In the genomic region with DNA sequence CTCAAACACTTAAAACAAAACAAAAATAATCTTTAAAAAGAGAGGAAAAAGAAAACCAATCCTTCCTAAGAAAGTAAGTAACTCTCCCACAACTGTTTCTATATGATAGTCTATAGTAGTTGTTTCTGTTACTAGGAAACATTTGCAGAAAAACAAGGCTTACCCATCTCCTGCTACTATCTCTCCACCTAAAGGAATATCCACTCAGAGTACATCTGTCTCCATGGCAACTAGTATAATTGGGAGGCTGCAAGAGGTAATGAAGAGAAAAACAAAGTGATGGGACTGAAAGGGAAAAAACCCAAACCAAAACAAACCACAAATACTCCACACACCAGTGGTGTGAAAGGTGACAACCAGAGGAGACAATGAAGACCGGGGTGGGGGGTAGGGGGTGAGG, we compare ENCODE assay signal across 30 mouse cellular contexts. TPM values are rescaled to one million over a fixed set of nuclear protein-coding genes. Genes with fewer than 3 reads are reported as not detected.
DNase-seq lines count a peak whose midpoint lies in the region; ATAC-seq and TF ChIP-seq lines count a peak whose summit lies in the region.
"Had no signal": no experiment of that assay in that cellular context is flagged by ENCODE, and none has a peak within 500 bp of the region (broad histone marks: within the 10 kb centered on the region; RNA-seq: fewer than 3 reads in every experiment).

No protein-coding gene starts in this region.

- no peak for DNase-seq in forebrain, postnatal 0 days
- DNase-seq in forebrain, embryonic 10.5 days (ENCODE audit: extremely low spot score, low spot score), result no peak
- peak; percentile 66 for DNase-seq in midbrain, embryonic 14.5 days
- DNase-seq in midbrain, embryonic 10.5 days (ENCODE audit: low spot score), result no peak
- DNase-seq in hindbrain, postnatal 0 days (ENCODE audit: low spot score), result peak; percentile 53
- DNase-seq in urinary bladder, postnatal 14 days (ENCODE audit: low spot score), result no peak
- no peak for DNase-seq in cerebellum, adult 9-10 months
- DNase-seq: adrenal gland, postnatal 14 days; cerebellum, adult 2 months; cerebellum, postnatal 25 days; gastrocnemius, postnatal 10 days; heart, postnatal 10 days; kidney, adult 8-10 months; kidney, postnatal 4 days; left cerebral cortex, postnatal 4 days; lung, adult 18-20 months; lung, postnatal 4 days; right cerebral cortex, postnatal 4 days; thymus, adult 18-20 months; thymus, postnatal 25 days had no signal

- no peaks in the 10 kb centered on the region for H3K4me1 ChIP-seq in forebrain, postnatal 0 days (ENCODE audit: insufficient read depth)
- peaks cover 32% of the 10 kb centered on the region for H3K4me1 ChIP-seq in forebrain, embryonic 10.5 days
- peaks cover 6% of the 10 kb centered on the region; the same call in 1 of the 2 replicates for H3K4me1 ChIP-seq in midbrain, embryonic 14.5 days (ENCODE audit: control insufficient read depth, insufficient read depth, low read length)
- peaks cover 25% of the 10 kb centered on the region for H3K4me1 ChIP-seq in midbrain, embryonic 10.5 days
- H3K4me1 ChIP-seq in hindbrain, postnatal 0 days (ENCODE audit: insufficient read depth, low read length), result no peaks in the 10 kb centered on the region
- H3K4me1 ChIP-seq: heart, embryonic 13.5 days; intestine, embryonic 15.5 days; liver, embryonic 12.5 days; megakaryocyte, embryonic 14.5 days had no signal

- no peaks in the 10 kb centered on the region for H3K36me3 ChIP-seq in forebrain, postnatal 0 days (ENCODE audit: insufficient read depth)
- no peaks in the 10 kb centered on the region for H3K36me3 ChIP-seq in forebrain, embryonic 10.5 days (replicated peaks)
- H3K36me3 ChIP-seq in midbrain, embryonic 14.5 days (ENCODE audit: control insufficient read depth, insufficient read depth, low read length), result no peaks in the 10 kb centered on the region
- H3K36me3 ChIP-seq in midbrain, embryonic 10.5 days, result no peaks in the 10 kb centered on the region
- H3K36me3 ChIP-seq in hindbrain, postnatal 0 days (ENCODE audit: insufficient read depth, low read length), result no peaks in the 10 kb centered on the region
- H3K36me3 ChIP-seq: embryonic facial prominence, embryonic 10.5 days; embryonic facial prominence, embryonic 15.5 days; heart, embryonic 13.5 days; intestine, embryonic 15.5 days; liver, embryonic 12.5 days had no signal

- no peak for TF ChIP-seq CTCF in forebrain, postnatal 0 days (IDR thresholded peaks at IDR 0.05; ENCODE audit: low read depth)
- no peak for TF ChIP-seq CTCF in hindbrain, postnatal 0 days (IDR thresholded peaks at IDR 0.05; ENCODE audit: low read depth)

- 17% methylated on average over 1 of the region's 1 CpGs for WGBS in forebrain, postnatal 0 days
- WGBS in forebrain, embryonic 10.5 days, result 27% methylated on average over 1 of the region's 1 CpGs
- WGBS in midbrain, embryonic 14.5 days, result 23% methylated on average over 1 of the region's 1 CpGs
- WGBS in midbrain, embryonic 10.5 days, result 0% methylated on average over 1 of the region's 1 CpGs
- WGBS in hindbrain, postnatal 0 days, result 0% methylated on average over 1 of the region's 1 CpGs

- no peaks in the 10 kb centered on the region for H3K9me3 ChIP-seq in forebrain, postnatal 0 days (ENCODE audit: low read length)
- no peaks in the 10 kb centered on the region for H3K9me3 ChIP-seq in forebrain, embryonic 10.5 days
- no peaks in the 10 kb centered on the region for H3K9me3 ChIP-seq in midbrain, embryonic 14.5 days (ENCODE audit: control insufficient read depth, low read length)
- no peaks in the 10 kb centered on the region for H3K9me3 ChIP-seq in midbrain, embryonic 10.5 days (replicated peaks)
- H3K9me3 ChIP-seq in hindbrain, postnatal 0 days (ENCODE audit: low read length), result no peaks in the 10 kb centered on the region
- H3K9me3 ChIP-seq: embryonic facial prominence, embryonic 10.5 days; embryonic facial prominence, embryonic 15.5 days; heart, embryonic 13.5 days; intestine, embryonic 15.5 days; liver, embryonic 12.5 days had no signal

- no peak overlapping the region for H3K4me3 ChIP-seq in forebrain, postnatal 0 days (ENCODE audit: low read depth, low read length)
- H3K4me3 ChIP-seq in forebrain, embryonic 10.5 days, result no peak overlapping the region
- no peak overlapping the region for H3K4me3 ChIP-seq in midbrain, embryonic 14.5 days (replicated peaks; ENCODE audit: low read depth, low read length)
- H3K4me3 ChIP-seq in midbrain, embryonic 10.5 days, result no peak overlapping the region
- H3K4me3 ChIP-seq in hindbrain, postnatal 0 days (ENCODE audit: low read length), result no peak overlapping the region
- H3K4me3 ChIP-seq: embryonic facial prominence, embryonic 10.5 days; embryonic facial prominence, embryonic 15.5 days; heart, embryonic 13.5 days; intestine, embryonic 15.5 days; liver, embryonic 12.5 days; megakaryocyte, embryonic 14.5 days had no signal

- H3K27me3 ChIP-seq in forebrain, postnatal 0 days (ENCODE audit: insufficient read depth, low read length), result no peaks in the 10 kb centered on the region
- no peaks in the 10 kb centered on the region for H3K27me3 ChIP-seq in forebrain, embryonic 10.5 days (ENCODE audit: poor library complexity, severe bottlenecking)
- no peaks in the 10 kb centered on the region for H3K27me3 ChIP-seq in midbrain, embryonic 14.5 days (ENCODE audit: control insufficient read depth, insufficient read depth, low read length)
- no peaks in the 10 kb centered on the region for H3K27me3 ChIP-seq in midbrain, embryonic 10.5 days (ENCODE audit: low read depth, poor library complexity, severe bottlenecking)
- no peaks in the 10 kb centered on the region for H3K27me3 ChIP-seq in hindbrain, postnatal 0 days (ENCODE audit: insufficient read depth, low read length)
- H3K27me3 ChIP-seq: embryonic facial prominence, embryonic 15.5 days; heart, embryonic 13.5 days; intestine, embryonic 15.5 days; liver, embryonic 12.5 days had no signal

- no peak overlapping the region for H3K27ac ChIP-seq in forebrain, postnatal 0 days (ENCODE audit: low read depth, low read length)
- no peak overlapping the region for H3K27ac ChIP-seq in forebrain, embryonic 10.5 days
- no peak overlapping the region for H3K27ac ChIP-seq in midbrain, embryonic 14.5 days (replicated peaks; ENCODE audit: low read depth, low read length)
- H3K27ac ChIP-seq in midbrain, embryonic 10.5 days (replicated peaks), result no peak overlapping the region
- H3K27ac ChIP-seq in hindbrain, postnatal 0 days, result no peak overlapping the region
- H3K27ac ChIP-seq: embryonic facial prominence, embryonic 10.5 days; embryonic facial prominence, embryonic 15.5 days; heart, embryonic 13.5 days; intestine, embryonic 15.5 days; kidney, postnatal 0 days; liver, embryonic 12.5 days; stomach, postnatal 0 days had no signal

- H3K4me2 ChIP-seq in forebrain, postnatal 0 days (ENCODE audit: low read depth), result no peak overlapping the region
- H3K4me2 ChIP-seq in midbrain, embryonic 14.5 days (ENCODE audit: low read length), result no peak overlapping the region
- H3K4me2 ChIP-seq in hindbrain, postnatal 0 days (ENCODE audit: low read depth, low read length), result no peak overlapping the region
- H3K4me2 ChIP-seq: embryonic facial prominence, embryonic 15.5 days; heart, embryonic 13.5 days; intestine, embryonic 15.5 days; liver, embryonic 12.5 days had no signal

- ATAC-seq in forebrain, postnatal 0 days, result peak; percentile 61
- ATAC-seq in midbrain, embryonic 14.5 days (ENCODE audit: low FRiP score, low TSS enrichment), result no peak
- no peak for ATAC-seq in hindbrain, postnatal 0 days
- ATAC-seq: liver, embryonic 12.5 days; lung, postnatal 0 days had no signal

- H3K9ac ChIP-seq in forebrain, postnatal 0 days, result no peak overlapping the region
- H3K9ac ChIP-seq in midbrain, embryonic 14.5 days (replicated peaks; ENCODE audit: low read length), result no peak overlapping the region
- no peak overlapping the region for H3K9ac ChIP-seq in hindbrain, postnatal 0 days (replicated peaks; ENCODE audit: low read length)
- H3K9ac ChIP-seq: embryonic facial prominence, embryonic 15.5 days; heart, embryonic 13.5 days; intestine, embryonic 15.5 days; liver, embryonic 12.5 days had no signal

RNA-seq across cellular contexts. Expression of a gene that starts 17.7 kb away (rescaled TPM):
- total RNA-seq in forebrain, postnatal 0 days (2014; rRNA removed), result 1.1 and 4.4 TPM in 2 replicates
- 0.72 and 2.1 TPM in 2 replicates for polyA plus RNA-seq in forebrain, postnatal 0 days (2015; fragmentation: Nextera tagmentation; extraction: Ambion mirVana)
- 0.97 and 1.0 TPM in 2 replicates for polyA plus RNA-seq in forebrain, embryonic 10.5 days (2016; fragmentation: Nextera tagmentation; extraction: Ambion mirVana)
- polyA plus RNA-seq in midbrain, embryonic 14.5 days (2014; fragmentation: Nextera tagmentation; extraction: Ambion mirVana), result 0.50 and 0.93 TPM in 2 replicates
- polyA plus RNA-seq in midbrain, embryonic 10.5 days (2016; fragmentation: Nextera tagmentation; extraction: Ambion mirVana), result 0.48 and 0.59 TPM in 2 replicates
- 2.8 and 3.9 TPM in 2 replicates for total RNA-seq in hindbrain, postnatal 0 days (2014; rRNA removed)
- 3.8 and 4.2 TPM in 2 replicates for polyA plus RNA-seq in hindbrain, postnatal 0 days (2015; fragmentation: Nextera tagmentation; extraction: Ambion mirVana)
- total RNA-seq: MEL had no signal

Comparison
In these comparisons a context has a peak if more than half of its experiments do, and no peak if none do; other contexts are left out.
1. DNase-seq: peak in midbrain, embryonic 14.5 days (single experiment) and hindbrain, postnatal 0 days (single experiment); none in forebrain, postnatal 0 days (single experiment), forebrain, embryonic 10.5 days (single experiment), midbrain, embryonic 10.5 days (single experiment), urinary bladder, postnatal 14 days (single experiment) and cerebellum, adult 9-10 months (single experiment).